Mouse (Mus musculus): ENCODE results near the gene Selenoo. TPM values are rescaled to one million over a fixed set of nuclear protein-coding genes. Genes with fewer than 3 reads are reported as not detected.
A peak's percentile ranks its signal among the peaks of the same experiment; 100 is the strongest.

Gene Selenoo
- total RNA-seq, 1 experiment from 2014 or later = 50.2 TPM

GRCm38 (mm10) chr15:89075478-89076147 is 13.3 kb upstream of the Selenoo start:
- peak; percentile 93 for DNase-seq

GRCm38 (mm10) chr15:89076156-89076731 is 12.6 kb upstream of the Selenoo start:
- DNase-seq = peak; percentile 69

GRCm38 (mm10) chr15:89078208-89078836 is 10.6 kb upstream of the Selenoo start:
- peak; percentile 45 for DNase-seq

- no peak for DNase-seq
Measured at GRCm38 (mm10) chr15:89083906-89084305, 5.0 kb upstream of the Selenoo start.

- DNase-seq = no peak
Measured at GRCm38 (mm10) chr15:89084826-89085225, 4.1 kb upstream of the Selenoo start.

- no peak for DNase-seq
Measured at GRCm38 (mm10) chr15:89089248-89090051, 566 bp downstream of the Selenoo start.

- DNase-seq = no peak
Measured at GRCm38 (mm10) chr15:89090662-89091061, 1.8 kb downstream of the Selenoo start.

GRCm38 (mm10) chr15:89092181-89092580 is 3.3 kb downstream of the Selenoo start:
- DNase-seq = no peak

- no peak for DNase-seq
Measured at GRCm38 (mm10) chr15:89097450-89097849, 8.6 kb downstream of the Selenoo start.

GRCm38 (mm10) chr15:89098616-89099015 is 9.7 kb downstream of the Selenoo start:
- DNase-seq = no peak

- no peak for DNase-seq
Measured at GRCm38 (mm10) chr15:89100823-89101222, 11.9 kb downstream of the Selenoo start.

GRCm38 (mm10) chr15:89102646-89103045 is 13.8 kb downstream of the Selenoo start:
- no peak for DNase-seq

- DNase-seq = no peak
Measured at GRCm38 (mm10) chr15:89103921-89104320, 15.0 kb downstream of the Selenoo start.

GRCm38 (mm10) chr15:89104425-89104824 is 15.5 kb downstream of the Selenoo start:
- no peak for DNase-seq

- DNase-seq = no peak
Measured at GRCm38 (mm10) chr15:89106073-89106472, 17.2 kb downstream of the Selenoo start.

- DNase-seq = no peak
Measured at GRCm38 (mm10) chr15:89106976-89107375, 18.1 kb downstream of the Selenoo start.

- DNase-seq = peak; percentile 64
Measured at GRCm38 (mm10) chr15:89110147-89110546, 21.3 kb downstream of the Selenoo start.

GRCm38 (mm10) chr15:89118007-89118406 is 29.1 kb downstream of the Selenoo start:
- DNase-seq = no peak

- peak; percentile 92 for DNase-seq
Measured at GRCm38 (mm10) chr15:89122649-89123366, 33.9 kb downstream of the Selenoo start, which contains the start of gene Tubgcp6. TSS of gene Tubgcp6 (minus strand) at chr15:89123112.

- peak; percentile 48 for DNase-seq
Measured at GRCm38 (mm10) chr15:89123595-89123994, 34.7 kb downstream of the Selenoo start.

- DNase-seq = no peak
Measured at GRCm38 (mm10) chr15:89124312-89124711, 35.4 kb downstream of the Selenoo start.

GRCm38 (mm10) chr15:89125351-89125750 is 36.5 kb downstream of the Selenoo start:
- DNase-seq = no peak
